Mouse (Mus musculus): ENCODE data around the gene Mtf1. TPM values are rescaled to one million over a fixed set of nuclear protein-coding genes. Genes with fewer than 3 reads are reported as not detected.

Mtf1 gene
- polyA plus RNA-seq, 1 experiment from 2014 or later: 9.1 TPM

DNA sequence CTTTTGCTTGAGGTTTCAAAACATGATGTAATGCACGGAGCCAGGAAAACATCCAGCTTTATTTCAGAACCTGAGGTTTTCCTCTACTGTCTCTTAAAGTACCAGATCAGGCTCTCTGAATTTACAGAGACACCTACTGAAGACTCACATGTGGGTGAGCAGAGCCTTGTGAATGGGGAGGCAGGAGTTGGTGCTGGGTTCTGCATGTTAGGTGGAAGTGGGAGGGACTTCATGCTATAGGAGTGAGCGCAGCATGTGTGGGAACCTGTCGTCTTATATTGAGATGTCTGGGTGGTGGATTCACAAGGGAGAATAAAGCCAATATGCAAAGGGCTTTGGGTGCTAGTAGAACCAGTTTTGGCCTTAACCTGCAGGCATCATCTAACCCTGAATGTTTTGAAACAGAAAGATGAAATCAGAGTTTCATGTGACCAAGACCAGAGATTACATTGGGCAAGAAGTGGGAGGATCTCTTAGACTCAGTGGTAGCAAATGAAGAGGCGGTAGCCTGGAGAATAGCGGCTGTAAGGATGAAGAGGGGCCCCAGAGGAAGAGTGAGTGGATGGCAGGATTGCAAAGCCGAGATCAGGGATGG, 38.9 kb upstream of the Mtf1 start:
- Histone ChIP-seq H3K4me2 (ENCODE audit: low read depth, low read length) (no peak overlapping the region), H3K9me3 (ENCODE audit: low read length) (no peaks in the 10 kb centered on the region), H3K9ac (replicated peaks) (no peak overlapping the region), H3K36me3 (replicated peaks; ENCODE audit: insufficient read depth, low read length) (peaks cover 5% of the 10 kb centered on the region; the same call in 1 of the 2 replicates), H3K27me3 (ENCODE audit: insufficient read depth, low read length) (no peaks in the 10 kb centered on the region), H3K27ac (ENCODE audit: low read depth) (no peak overlapping the region), H3K4me3 (ENCODE audit: low read depth, low read length) (no peak overlapping the region), H3K4me1 (ENCODE audit: insufficient read depth) (peaks cover 36% of the 10 kb centered on the region)
- TF ChIP-seq CTCF (IDR thresholded peaks at IDR 0.05; ENCODE audit: low read depth) (no peak), EP300 (IDR thresholded peaks at IDR 0.05; ENCODE audit: low read depth) (no peak)
- 74% methylated on average over 6 of the region's 6 CpGs for whole genome bisulfite sequencing (ENCODE audit: insufficient replicate concordance)
- ATAC-seq (no peak), DNase-seq (no peak)

DNA sequence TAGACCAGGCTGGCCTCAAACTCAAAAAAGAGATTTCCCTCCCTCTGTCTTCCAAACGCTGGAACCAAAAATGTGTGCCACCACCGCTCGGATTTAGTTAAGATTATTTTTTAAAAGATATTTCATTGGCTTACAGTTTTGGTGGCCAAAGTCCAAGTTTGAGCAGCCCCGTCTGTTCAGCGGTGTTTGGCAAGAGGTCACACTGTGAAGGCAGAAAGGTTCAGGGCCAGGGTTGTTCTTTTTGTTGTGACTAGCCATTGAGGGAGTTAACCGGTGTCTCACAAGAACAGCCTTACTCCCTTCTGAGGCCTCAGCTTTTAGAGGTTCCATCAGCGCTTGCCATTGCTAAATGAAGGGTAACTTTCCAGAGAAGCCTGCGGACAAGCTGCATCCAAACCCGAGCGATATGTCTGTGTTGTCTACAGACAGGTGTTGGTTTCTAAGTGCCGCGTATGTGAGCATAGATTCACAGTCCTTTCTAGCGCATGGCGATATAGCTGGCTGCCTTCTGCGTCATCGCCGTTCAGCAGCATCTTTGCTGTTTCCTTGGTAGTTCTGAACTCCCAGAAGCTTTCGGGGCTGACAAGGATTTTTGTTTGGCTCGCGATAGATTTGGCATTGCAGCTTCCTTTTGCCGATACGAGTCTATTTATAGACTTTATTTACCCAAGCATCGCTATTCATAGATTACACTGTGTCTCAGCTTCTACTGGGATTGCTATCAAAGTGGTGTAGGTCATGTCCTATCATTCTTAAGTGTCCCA, 35.9 kb upstream of the Mtf1 start:
- H3K9me3 ChIP-seq (ENCODE audit: low read length): no peaks in the 10 kb centered on the region
- peak overlapping the region; percentile 57 for H3K27ac ChIP-seq (ENCODE audit: low read depth)
- H3K9ac ChIP-seq (replicated peaks): no peak overlapping the region
- no peak for DNase-seq
- WGBS (ENCODE audit: insufficient replicate concordance): 47% methylated on average over 23 of the region's 23 CpGs
- H3K4me1 ChIP-seq (ENCODE audit: insufficient read depth): peaks cover 42% of the 10 kb centered on the region
- peak; percentile 28; the same call in 1 of the 2 replicates for ATAC-seq
- H3K27me3 ChIP-seq (ENCODE audit: insufficient read depth, low read length): no peaks in the 10 kb centered on the region
- no peak for TF ChIP-seq EP300 (IDR thresholded peaks at IDR 0.05; ENCODE audit: low read depth)
- TF ChIP-seq CTCF (IDR thresholded peaks at IDR 0.05; ENCODE audit: low read depth): no peak
- peak overlapping the region; percentile 53 for H3K4me2 ChIP-seq (ENCODE audit: low read depth, low read length)
- no peaks in the 10 kb centered on the region for H3K36me3 ChIP-seq (replicated peaks; ENCODE audit: insufficient read depth, low read length)
- no peak overlapping the region for H3K4me3 ChIP-seq (ENCODE audit: low read depth, low read length)

DNA sequence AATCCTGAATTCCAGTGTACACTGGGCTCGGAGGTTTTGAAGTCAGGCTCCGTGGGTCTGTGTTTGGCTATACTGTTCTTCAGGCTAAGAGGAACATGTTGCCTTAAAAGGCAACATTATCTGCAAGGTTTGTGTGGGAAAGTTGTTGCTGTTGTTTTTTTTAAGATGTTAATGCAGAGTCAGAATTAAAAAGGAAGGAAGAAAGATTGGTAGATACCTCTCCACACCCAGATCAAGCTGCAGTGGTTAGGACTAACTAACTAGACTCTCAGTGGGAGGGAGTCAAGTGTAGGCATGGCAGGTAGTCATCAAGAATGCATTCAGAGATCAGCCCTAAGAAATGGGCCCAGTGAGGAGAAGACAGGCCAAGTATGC, 35.4 kb upstream of the Mtf1 start:
- H3K4me1 ChIP-seq (ENCODE audit: insufficient read depth): peaks cover 42% of the 10 kb centered on the region

DNA sequence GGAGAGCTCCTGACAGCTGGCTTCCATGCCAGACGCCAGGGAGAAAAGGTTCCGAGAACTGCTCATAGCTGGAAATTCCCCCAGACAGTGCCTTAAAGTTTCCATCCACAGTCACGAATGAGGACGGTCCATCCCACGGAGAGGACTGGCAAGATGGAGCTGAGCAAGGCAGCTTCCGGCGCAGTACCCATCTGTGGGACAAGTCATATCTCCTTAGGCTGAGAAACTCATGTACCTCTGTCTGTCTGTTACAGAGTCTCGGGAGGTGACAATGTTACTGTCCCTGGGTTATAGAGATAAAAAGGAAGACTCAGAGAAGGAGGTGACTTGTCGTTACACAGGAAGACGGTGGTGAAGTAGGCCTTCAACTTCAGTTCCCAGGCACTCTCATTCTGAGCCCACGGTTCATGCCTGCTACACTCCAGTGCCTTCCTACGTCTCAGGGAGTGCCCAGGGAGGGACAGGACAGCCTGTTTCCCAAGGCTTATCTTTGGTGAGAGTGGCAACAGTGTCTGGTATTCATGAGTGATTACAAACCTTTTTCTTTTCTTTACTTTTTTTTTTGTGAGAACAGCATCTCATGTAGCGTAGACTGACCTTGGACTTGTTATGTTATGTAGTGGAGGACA, 32.8 kb upstream of the Mtf1 start:
- H3K27ac ChIP-seq (ENCODE audit: low read depth): peak overlapping the region; percentile 66
- H3K4me3 ChIP-seq (ENCODE audit: low read depth, low read length): no peak overlapping the region
- H3K9ac ChIP-seq (replicated peaks): peak overlapping the region; percentile 46; the same call in 1 of the 2 replicates
- ATAC-seq (peak; percentile 53), DNase-seq (peak; percentile 20)
- H3K36me3 ChIP-seq (replicated peaks; ENCODE audit: insufficient read depth, low read length): no peaks in the 10 kb centered on the region
- H3K9me3 ChIP-seq (ENCODE audit: low read length): no peaks in the 10 kb centered on the region
- TF ChIP-seq EP300 (IDR thresholded peaks at IDR 0.05; ENCODE audit: low read depth): 0 out of 2 replicates have a peak, but pooled peaks have one; percentile 49
- TF ChIP-seq CTCF (IDR thresholded peaks at IDR 0.05; ENCODE audit: low read depth): no peak
- H3K4me1 ChIP-seq (ENCODE audit: insufficient read depth): peaks cover 65% of the 10 kb centered on the region
- H3K4me2 ChIP-seq (ENCODE audit: low read depth, low read length): peak overlapping the region; percentile 44
- no peaks in the 10 kb centered on the region for H3K27me3 ChIP-seq (ENCODE audit: insufficient read depth, low read length)
- WGBS (ENCODE audit: insufficient replicate concordance): 52% methylated on average over 13 of the region's 13 CpGs

More for the DNA sequence above, 35.4 kb upstream of the Mtf1 start:
- TF ChIP-seq EP300 (IDR thresholded peaks at IDR 0.05; ENCODE audit: low read depth): no peak
- TF ChIP-seq CTCF (IDR thresholded peaks at IDR 0.05; ENCODE audit: low read depth): no peak
- H3K27ac ChIP-seq (ENCODE audit: low read depth): peak overlapping the region; percentile 57; the same call in 1 of the 2 replicates
- WGBS (ENCODE audit: insufficient replicate concordance): 23% methylated on average over 2 of the region's 2 CpGs
- no peaks in the 10 kb centered on the region for H3K9me3 ChIP-seq (ENCODE audit: low read length)
- H3K27me3 ChIP-seq (ENCODE audit: insufficient read depth, low read length): no peaks in the 10 kb centered on the region
- H3K4me3 ChIP-seq (ENCODE audit: low read depth, low read length): no peak overlapping the region
- H3K9ac ChIP-seq (replicated peaks): peak overlapping the region; percentile 11; the same call in 1 of the 2 replicates
- ATAC-seq (no peak), DNase-seq (no peak)
- H3K4me2 ChIP-seq (ENCODE audit: low read depth, low read length): peak overlapping the region; percentile 53
- H3K36me3 ChIP-seq (replicated peaks; ENCODE audit: insufficient read depth, low read length): no peaks in the 10 kb centered on the region

DNA sequence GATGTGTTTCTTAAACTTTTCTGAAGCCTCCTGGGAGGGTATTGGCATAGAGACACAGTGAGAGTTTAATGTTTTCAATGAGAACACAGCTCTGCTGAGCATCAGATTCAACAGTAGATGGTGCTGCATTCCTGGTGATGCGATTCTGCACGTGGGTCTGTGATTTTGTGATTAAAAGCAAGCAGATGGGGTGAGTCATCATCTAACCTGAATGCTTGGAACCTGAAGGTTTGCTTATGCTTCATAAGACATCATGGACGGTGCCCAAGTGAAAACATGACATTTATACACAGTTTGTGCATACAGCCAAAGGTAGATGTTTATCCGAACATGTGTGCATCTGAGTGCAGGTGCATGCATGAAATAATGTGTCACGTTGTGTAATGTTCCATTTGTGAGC, 31.3 kb upstream of the Mtf1 start:
- TF ChIP-seq CTCF (IDR thresholded peaks at IDR 0.05; ENCODE audit: low read depth) (peak; percentile 34; the same call in 1 of the 2 replicates), EP300 (IDR thresholded peaks at IDR 0.05; ENCODE audit: low read depth) (no peak)
- no peaks in the 10 kb centered on the region for H3K27me3 ChIP-seq (ENCODE audit: insufficient read depth, low read length)
- 69% methylated on average over 5 of the region's 5 CpGs for WGBS (ENCODE audit: insufficient replicate concordance)
- no peaks in the 10 kb centered on the region for H3K36me3 ChIP-seq (replicated peaks; ENCODE audit: insufficient read depth, low read length)
- H3K9me3 ChIP-seq (ENCODE audit: low read length): no peaks in the 10 kb centered on the region
- H3K9ac ChIP-seq (replicated peaks): no peak overlapping the region
- no peak overlapping the region for H3K27ac ChIP-seq (ENCODE audit: low read depth)
- H3K4me3 ChIP-seq (ENCODE audit: low read depth, low read length): no peak overlapping the region
- ATAC-seq: no peak
- peaks cover 67% of the 10 kb centered on the region for H3K4me1 ChIP-seq (ENCODE audit: insufficient read depth)
- H3K4me2 ChIP-seq (ENCODE audit: low read depth, low read length): no peak overlapping the region
- DNase-seq: no peak

DNA sequence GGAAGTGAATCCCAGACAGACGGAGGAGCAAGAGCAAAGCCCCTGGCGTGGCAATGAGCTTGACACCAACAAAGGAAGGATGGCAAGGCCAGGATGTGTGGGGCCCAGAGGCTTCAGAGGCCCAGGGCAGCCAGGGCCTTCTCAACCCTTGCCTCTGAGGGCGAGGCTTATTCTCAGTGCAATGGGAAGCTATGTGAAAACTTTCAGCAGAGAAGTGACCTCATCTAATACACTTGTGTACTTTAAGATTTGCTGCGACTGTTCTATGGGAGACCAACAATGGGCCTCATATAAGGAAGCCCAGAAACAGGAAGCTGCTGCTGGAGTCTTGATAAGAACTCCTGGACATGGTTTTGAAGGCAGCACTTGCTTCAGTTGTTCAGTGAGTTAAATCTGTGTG, 29.8 kb upstream of the Mtf1 start:
- H3K4me2 ChIP-seq (ENCODE audit: low read depth, low read length): no peak overlapping the region
- peak; percentile 26; the same call in 1 of the 2 replicates for ATAC-seq
- TF ChIP-seq CTCF (IDR thresholded peaks at IDR 0.05; ENCODE audit: low read depth) (no peak), EP300 (IDR thresholded peaks at IDR 0.05; ENCODE audit: low read depth) (peak; percentile 59)
- H3K27me3 ChIP-seq (ENCODE audit: insufficient read depth, low read length): no peaks in the 10 kb centered on the region
- no peak overlapping the region for H3K9ac ChIP-seq (replicated peaks)
- 25% methylated on average over 4 of the region's 4 CpGs for WGBS (ENCODE audit: insufficient replicate concordance)
- H3K36me3 ChIP-seq (replicated peaks; ENCODE audit: insufficient read depth, low read length): peaks cover 1% of the 10 kb centered on the region; the same call in 1 of the 2 replicates
- H3K4me1 ChIP-seq (ENCODE audit: insufficient read depth): peaks cover 52% of the 10 kb centered on the region
- no peaks in the 10 kb centered on the region for H3K9me3 ChIP-seq (ENCODE audit: low read length)
- peak; percentile 20 for DNase-seq
- peak overlapping the region; percentile 74 for H3K27ac ChIP-seq (ENCODE audit: low read depth)
- no peak overlapping the region for H3K4me3 ChIP-seq (ENCODE audit: low read depth, low read length)

Data from liver, postnatal 0 days (tissue).